Mouse (Mus musculus) kidney, postnatal 0 days (tissue): ENCODE measurements around the gene Heatr1. TPM values are rescaled to one million over a fixed set of nuclear protein-coding genes. Genes with fewer than 3 reads are reported as not detected.

Experiments
- ATAC-seq: fragments of 200-750 bp; cut with Nextera tagmentation; replicated peaks from 2 replicates; pipeline ENCODE4 v1.8.0; 2017; ENCODE audit warnings: low read depth, moderate number of reproducible peaks, moderate TSS enrichment, moderate library complexity; ENCODE audit not compliant: low FRiP score
- DNase-seq: peaks from one replicate; pipeline ENCODE4 v3.0.0-alpha.2; 2016; ENCODE audit warnings: low spot score
- H3K27ac ChIP-seq: fragments of 300-500 bp; sonication (generic); 2 replicates; pipeline ENCODE4 v1.5.1; 2014; ENCODE audit warnings: mild to moderate bottlenecking
- H3K27me3 ChIP-seq: fragments of 300-500 bp; sonication (generic); 2 replicates; pipeline ENCODE4 v1.6.1; 2014; ENCODE audit warnings: low read length, mixed read lengths; ENCODE audit not compliant: insufficient read depth
- H3K36me3 ChIP-seq: fragments of 300-500 bp; sonication (generic); 2 replicates; pipeline ENCODE4 v1.6.1; 2014; ENCODE audit warnings: low read length, mixed read lengths; ENCODE audit not compliant: insufficient read depth
- H3K4me1 ChIP-seq: fragments of 300-500 bp; sonication (generic); replicated peaks from 2 replicates; pipeline ENCODE4 v1.6.1; 2014; ENCODE audit warnings: antibody characterized with exemption, low read length, mixed read lengths; ENCODE audit not compliant: insufficient read depth
- H3K4me2 ChIP-seq: fragments of 300-500 bp; sonication (generic); 2 replicates; pipeline ENCODE4 v1.6.1; 2014; ENCODE audit warnings: mild to moderate bottlenecking, low read length, moderate library complexity, mixed read lengths
- H3K4me3 ChIP-seq: fragments of 300-500 bp; sonication (generic); replicated peaks from 2 replicates; pipeline ENCODE4 v1.5.1; 2014; ENCODE audit warnings: low read depth, low read length
- H3K9ac ChIP-seq: fragments of 300-500 bp; sonication (generic); 2 replicates; pipeline ENCODE4 v1.6.1; 2014; ENCODE audit warnings: low read depth, low read length
- H3K9me3 ChIP-seq: fragments of 300-500 bp; sonication (generic); replicated peaks from 2 replicates; pipeline ENCODE4 v1.6.1; 2016; ENCODE audit warnings: low read length, inconsistent platforms, mixed read lengths
- CTCF ChIP-seq: IDR thresholded peaks from 2 replicates; pipeline ENCODE4 v1.5.1; 2016; ENCODE audit warnings: antibody characterized with exemption, low read depth, mild to moderate bottlenecking, moderate library complexity
- WGBS: fragments of 180-500 bp; shearing (Covaris S2); extraction: QIAGEN DNeasy Blood & Tissue Kit; methylation state at CpG from one replicate; pipeline ENCODE4 v1.1.7; 2014; 5-methylcytosine and 5-hydroxymethylcytosine counted together
- polyA plus RNA-seq: library from polyadenylated mRNA; unstranded; fragments of >200 nt; fragmentation: Nextera tagmentation; extraction: Ambion mirVana; gene quantifications from 2 replicates; pipeline ENCODE4 v1.2.1, GENCODE M21; 2015

Gene Heatr1
- polyA plus RNA-seq, 1 experiment from 2014 or later = 9.6 TPM

GRCm38 (mm10) chr13:12442008-12442587 is 47.3 kb downstream of the Heatr1 start:
- WGBS = 85% methylated on average over 2 of the region's 2 CpGs
- no peak overlapping the region for H3K9ac ChIP-seq
- no peak overlapping the region for H3K4me3 ChIP-seq
- no peaks in the 10 kb centered on the region for H3K9me3 ChIP-seq
- peaks cover 27% of the 10 kb centered on the region for H3K36me3 ChIP-seq
- ATAC-seq (no peak), DNase-seq (no peak)
- TF ChIP-seq CTCF = no peak
- no peaks in the 10 kb centered on the region for H3K27me3 ChIP-seq
- no peak overlapping the region for H3K4me2 ChIP-seq
- H3K4me1 ChIP-seq = no peaks in the 10 kb centered on the region
- no peak overlapping the region for H3K27ac ChIP-seq

- H3K4me2 ChIP-seq = no peak overlapping the region
- DNase-seq = no peak
- WGBS = 89% methylated on average over 14 of the region's 14 CpGs
Measured at GRCm38 (mm10) chr13:12453150-12453549, 58.3 kb downstream of the Heatr1 start.

DNA sequence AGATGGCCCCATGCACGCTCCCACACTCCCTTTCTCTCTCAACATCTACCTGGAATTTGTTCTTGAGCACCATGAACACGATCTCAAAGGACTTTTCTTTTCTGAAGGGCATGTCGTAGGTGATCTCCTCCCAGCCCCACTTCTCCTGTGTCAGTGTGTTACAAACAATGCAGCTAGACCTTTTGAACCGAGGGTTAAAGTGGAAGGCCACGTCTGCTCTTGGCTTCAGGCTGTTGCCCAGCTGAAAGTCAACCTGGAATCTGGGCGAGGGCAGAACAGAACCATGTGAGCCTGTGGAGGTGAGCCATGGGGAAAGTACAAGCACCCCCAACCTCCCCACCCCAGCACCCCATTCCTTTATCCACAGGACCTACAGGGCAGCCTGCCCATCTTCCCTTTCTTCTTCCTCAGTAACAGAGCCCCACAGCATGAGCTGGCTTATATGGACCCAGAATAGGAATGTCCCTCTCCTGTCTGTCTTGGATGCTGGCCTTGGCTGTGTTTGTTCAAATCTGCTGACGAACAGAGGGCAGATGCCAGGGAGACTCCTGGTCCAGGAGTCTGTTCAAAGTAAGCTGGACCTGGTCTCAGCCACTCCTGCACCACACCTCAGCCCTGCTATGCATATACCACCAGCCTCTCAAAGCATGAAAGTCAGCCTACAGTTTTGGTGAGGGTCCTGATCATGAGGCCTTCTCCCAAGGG is 60.0 kb downstream of the Heatr1 start:
- DNase-seq = no peak
- no peaks in the 10 kb centered on the region for H3K9me3 ChIP-seq
- TF ChIP-seq CTCF = no peak

More at GRCm38 (mm10) chr13:12453150-12453549, 58.3 kb downstream of the Heatr1 start:
- no peak for ATAC-seq
- H3K27ac ChIP-seq = no peak overlapping the region
- no peaks in the 10 kb centered on the region for H3K27me3 ChIP-seq
- H3K9me3 ChIP-seq = no peaks in the 10 kb centered on the region
- H3K9ac ChIP-seq = no peak overlapping the region
- H3K36me3 ChIP-seq = peaks cover 12% of the 10 kb centered on the region; the same call in 1 of the 2 replicates
- no peaks in the 10 kb centered on the region for H3K4me1 ChIP-seq
- no peak overlapping the region for H3K4me3 ChIP-seq
- TF ChIP-seq CTCF = no peak

GRCm38 (mm10) chr13:12456711-12457110 is 61.9 kb downstream of the Heatr1 start:
- no peak overlapping the region for H3K9ac ChIP-seq
- 73% methylated on average over 7 of the region's 7 CpGs for WGBS

More for the DNA sequence above, 60.0 kb downstream of the Heatr1 start:
- Histone ChIP-seq H3K4me3 (no peak overlapping the region), H3K27ac (no peak overlapping the region), H3K4me1 (no peaks in the 10 kb centered on the region), H3K4me2 (no peak overlapping the region), H3K36me3 (peaks cover 12% of the 10 kb centered on the region; the same call in 1 of the 2 replicates), H3K27me3 (no peaks in the 10 kb centered on the region), H3K9ac (no peak overlapping the region)
- ATAC-seq = no peak
- 83% methylated on average over 7 of the region's 7 CpGs for WGBS

GRCm38 (mm10) chr13:12460443-12460842 is 65.6 kb downstream of the Heatr1 start:
- Histone ChIP-seq H3K27me3 (no peaks in the 10 kb centered on the region), H3K9ac (peak overlapping the region; percentile 86), H3K4me3 (peak overlapping the region; percentile 82), H3K9me3 (no peaks in the 10 kb centered on the region), H3K4me1 (no peaks in the 10 kb centered on the region; the same call in 1 of the 2 replicates), H3K36me3 (0 out of 2 replicates have a peak, but pooled peaks cover 8% of the 10 kb centered on the region), H3K4me2 (peak overlapping the region; percentile 73), H3K27ac (peak overlapping the region; percentile 85)
- ATAC-seq = no peak
- DNase-seq = peak; percentile 84
- 2% methylated on average over 8 of the region's 8 CpGs for WGBS
- TF ChIP-seq CTCF = peak; percentile 49

More at GRCm38 (mm10) chr13:12456711-12457110, 61.9 kb downstream of the Heatr1 start:
- no peaks in the 10 kb centered on the region for H3K27me3 ChIP-seq
- peaks cover 12% of the 10 kb centered on the region; the same call in 1 of the 2 replicates for H3K36me3 ChIP-seq
- ATAC-seq (peak; percentile 58), DNase-seq (no peak)
- no peak for TF ChIP-seq CTCF
- no peak overlapping the region for H3K4me3 ChIP-seq
- no peaks in the 10 kb centered on the region for H3K9me3 ChIP-seq
- H3K4me1 ChIP-seq = no peaks in the 10 kb centered on the region; the same call in 1 of the 2 replicates
- no peak overlapping the region for H3K4me2 ChIP-seq
- 0 out of 2 replicates have a peak overlapping the region, but pooled peaks have one; percentile 47 for H3K27ac ChIP-seq

DNA sequence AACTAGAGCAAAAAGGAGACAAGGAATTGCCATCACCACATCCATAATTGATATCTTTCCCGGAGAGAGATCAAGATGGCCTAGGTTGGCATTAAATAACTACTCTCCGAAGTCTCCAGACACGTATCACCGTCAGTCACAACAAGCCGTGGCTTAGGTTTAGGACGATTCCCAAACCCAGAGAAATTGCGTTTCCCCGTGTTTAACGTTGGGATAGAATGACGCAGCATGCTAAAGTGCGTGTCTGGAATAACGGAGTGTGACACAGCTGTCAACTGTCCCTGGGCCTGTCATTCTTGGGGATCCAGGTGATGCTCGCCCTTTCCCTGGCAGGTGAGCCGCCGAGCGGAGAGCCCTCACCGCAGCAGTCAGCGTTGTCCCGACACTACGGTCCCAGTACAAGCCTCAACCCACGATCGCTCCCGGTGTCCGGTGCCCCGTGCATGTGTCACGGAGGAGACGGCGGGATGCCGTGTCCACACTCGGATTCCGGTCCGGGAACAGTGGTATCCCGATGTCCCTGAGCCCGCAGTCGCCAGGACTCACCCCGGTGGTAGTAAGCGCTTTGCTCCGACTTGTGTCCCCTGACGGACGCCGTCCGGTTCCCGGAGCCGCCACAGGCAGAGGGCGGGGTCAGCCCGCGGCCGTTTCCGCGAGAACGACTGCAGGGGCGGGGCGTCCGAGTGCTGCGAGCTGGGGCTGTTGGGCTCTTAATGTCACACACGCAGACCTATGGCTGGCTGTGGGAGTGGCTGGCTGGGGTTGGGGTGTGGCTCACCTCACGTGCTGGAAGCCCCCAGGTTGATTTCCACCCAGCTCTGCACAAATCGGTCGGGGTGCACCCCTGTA is 66.3 kb downstream of the Heatr1 start:
- TF ChIP-seq CTCF = peak; percentile 26; the same call in 1 of the 2 replicates
- Histone ChIP-seq H3K27ac (peak overlapping the region; percentile 85), H3K4me1 (no peaks in the 10 kb centered on the region; the same call in 1 of the 2 replicates), H3K4me2 (peak overlapping the region; percentile 73), H3K4me3 (peak overlapping the region; percentile 82), H3K36me3 (0 out of 2 replicates have a peak, but pooled peaks cover 6% of the 10 kb centered on the region), H3K9ac (peak overlapping the region; percentile 86), H3K27me3 (no peaks in the 10 kb centered on the region), H3K9me3 (no peaks in the 10 kb centered on the region)
- DNase-seq (peak; percentile 96), ATAC-seq (peak; percentile 96)
- under 1% methylated on average over 59 of the region's 59 CpGs for WGBS
